Mouse (Mus musculus) erythroblast, embryonic 14.5 days (primary cell): ENCODE measurements around the gene Fbn1. TPM values are rescaled to one million over a fixed set of nuclear protein-coding genes. Genes with fewer than 3 reads are reported as not detected.

Experiments
- H3K27me3 ChIP-seq: 2 replicates; pipeline ENCODE4 v1.6.1; 2012; ENCODE audit warnings: inconsistent platforms; ENCODE audit not compliant: control insufficient read depth
- H3K36me3 ChIP-seq: 2 replicates; pipeline ENCODE4 v1.6.1; 2012; ENCODE audit warnings: mild to moderate bottlenecking, inconsistent platforms; ENCODE audit not compliant: control insufficient read depth
- H3K4me1 ChIP-seq: 2 replicates; pipeline ENCODE4 v1.6.1; 2012; ENCODE audit warnings: inconsistent platforms; ENCODE audit not compliant: control insufficient read depth
- H3K4me3 ChIP-seq: replicated peaks from 2 replicates; pipeline ENCODE3; 2012; ENCODE audit warnings: moderate library complexity, mild to moderate bottlenecking, inconsistent platforms
- H3K9me3 ChIP-seq: 2 replicates; pipeline ENCODE4 v1.6.1; 2012; ENCODE audit warnings: low read length, inconsistent platforms, mixed read lengths; ENCODE audit not compliant: control insufficient read depth
- GATA1 ChIP-seq: IDR thresholded peaks from 2 replicates; pipeline ENCODE4 v1.6.1; 2012; ENCODE audit warnings: low read length, inconsistent platforms, mixed read lengths
- TAL1 ChIP-seq: IDR thresholded peaks from 3 replicates; pipeline ENCODE4 v1.6.1; 2012; ENCODE audit warnings: low read length, inconsistent platforms, mixed read lengths
- polyA plus RNA-seq: library from polyadenylated mRNA; stranded (reverse); fragments of >175 nt; gene quantifications from 2 replicates; pipeline ENCODE4 v1.2.3, GENCODE M21; 2012

Fbn1 gene
- polyA plus RNA-seq, 1 experiment: not detected

GRCm38 (mm10) chr2:125525484-125525883 is 17.7 kb upstream of the Fbn1 start:
- no peaks in the 10 kb centered on the region for H3K36me3 ChIP-seq
- H3K9me3 ChIP-seq: peaks cover 3% of the 10 kb centered on the region; the same call in 1 of the 2 replicates
- H3K4me1 ChIP-seq: no peaks in the 10 kb centered on the region
- no peak overlapping the region for H3K4me3 ChIP-seq
- TF ChIP-seq GATA1 (no peak), TAL1 (no peak)
- H3K27me3 ChIP-seq: no peaks in the 10 kb centered on the region

GRCm38 (mm10) chr2:125516594-125516993 is 8.8 kb upstream of the Fbn1 start:
- TF ChIP-seq GATA1 (no peak), TAL1 (no peak)
- Histone ChIP-seq H3K4me3 (no peak overlapping the region), H3K9me3 (peaks cover 3% of the 10 kb centered on the region; the same call in 1 of the 2 replicates), H3K4me1 (peaks cover 4% of the 10 kb centered on the region), H3K27me3 (0 out of 2 replicates have a peak, but pooled peaks cover 2% of the 10 kb centered on the region), H3K36me3 (no peaks in the 10 kb centered on the region)

GRCm38 (mm10) chr2:125515291-125516057 is 7.7 kb upstream of the Fbn1 start:
- Histone ChIP-seq H3K9me3 (no peaks in the 10 kb centered on the region), H3K4me3 (no peak overlapping the region), H3K27me3 (0 out of 2 replicates have a peak, but pooled peaks cover 2% of the 10 kb centered on the region), H3K4me1 (peaks cover 4% of the 10 kb centered on the region), H3K36me3 (no peaks in the 10 kb centered on the region)
- TF ChIP-seq TAL1 (no peak), GATA1 (no peak)

- H3K9me3 ChIP-seq: no peaks in the 10 kb centered on the region
- H3K4me3 ChIP-seq: no peak overlapping the region
- H3K27me3 ChIP-seq: 0 out of 2 replicates have a peak, but pooled peaks cover 2% of the 10 kb centered on the region
- peaks cover 4% of the 10 kb centered on the region for H3K4me1 ChIP-seq
- TF ChIP-seq TAL1: no peak
- no peaks in the 10 kb centered on the region for H3K36me3 ChIP-seq
Measured at GRCm38 (mm10) chr2:125514391-125514790, 6.6 kb upstream of the Fbn1 start.

- Histone ChIP-seq H3K4me3 (no peak overlapping the region), H3K36me3 (no peaks in the 10 kb centered on the region), H3K9me3 (no peaks in the 10 kb centered on the region), H3K4me1 (peaks cover 4% of the 10 kb centered on the region), H3K27me3 (peaks cover 13% of the 10 kb centered on the region)
- no peak for TF ChIP-seq TAL1
- no peak for TF ChIP-seq GATA1
Measured at GRCm38 (mm10) chr2:125512544-125512943, 4.8 kb upstream of the Fbn1 start.

GRCm38 (mm10) chr2:125511898-125512297 is 4.1 kb upstream of the Fbn1 start:
- no peaks in the 10 kb centered on the region for H3K9me3 ChIP-seq
- H3K27me3 ChIP-seq: peaks cover 17% of the 10 kb centered on the region
- peaks cover 4% of the 10 kb centered on the region for H3K4me1 ChIP-seq
- no peaks in the 10 kb centered on the region for H3K36me3 ChIP-seq
- no peak for TF ChIP-seq GATA1
- TF ChIP-seq TAL1: no peak
- no peak overlapping the region for H3K4me3 ChIP-seq

GRCm38 (mm10) chr2:125510752-125511151 is 3.0 kb upstream of the Fbn1 start:
- no peaks in the 10 kb centered on the region; the same call in 1 of the 2 replicates for H3K4me1 ChIP-seq
- peaks cover 29% of the 10 kb centered on the region for H3K27me3 ChIP-seq
- H3K36me3 ChIP-seq: no peaks in the 10 kb centered on the region
- TF ChIP-seq TAL1 (no peak), GATA1 (no peak)
- H3K9me3 ChIP-seq: no peaks in the 10 kb centered on the region; the same call in 1 of the 2 replicates
- H3K4me3 ChIP-seq: no peak overlapping the region

- H3K9me3 ChIP-seq: no peaks in the 10 kb centered on the region; the same call in 1 of the 2 replicates
- no peaks in the 10 kb centered on the region for H3K36me3 ChIP-seq
- H3K4me3 ChIP-seq: no peak overlapping the region
- H3K4me1 ChIP-seq: no peaks in the 10 kb centered on the region
- TF ChIP-seq GATA1 (no peak), TAL1 (no peak)
- H3K27me3 ChIP-seq: peaks cover 45% of the 10 kb centered on the region
Measured at GRCm38 (mm10) chr2:125508381-125508780, 588 bp upstream of the Fbn1 start.

- H3K36me3 ChIP-seq: no peaks in the 10 kb centered on the region
- TF ChIP-seq GATA1: no peak
- TF ChIP-seq TAL1: no peak
- H3K4me1 ChIP-seq: no peaks in the 10 kb centered on the region
- H3K9me3 ChIP-seq: peaks cover 2% of the 10 kb centered on the region; the same call in 1 of the 2 replicates
- H3K27me3 ChIP-seq: peaks cover 52% of the 10 kb centered on the region
- no peak overlapping the region for H3K4me3 ChIP-seq
Measured at GRCm38 (mm10) chr2:125506316-125507054, 1.3 kb downstream of the Fbn1 start.
